Mouse (Mus musculus) central nervous system, embryonic 14 days (tissue): Measurements from ENCODE around the gene Sirpb1b. TPM values are rescaled to one million over a fixed set of nuclear protein-coding genes. Genes with fewer than 3 reads are reported as not detected.

Experiments used
- polyA plus RNA-seq: library from polyadenylated mRNA; depleted of rRNA; stranded (reverse); fragments of >200 nt; gene quantifications from 2 replicates; pipeline ENCODE4 v1.2.3, GENCODE M21; 2012; rRNA removed

Sirpb1b gene
- not detected in 2 replicates for polyA plus RNA-seq

DNA sequence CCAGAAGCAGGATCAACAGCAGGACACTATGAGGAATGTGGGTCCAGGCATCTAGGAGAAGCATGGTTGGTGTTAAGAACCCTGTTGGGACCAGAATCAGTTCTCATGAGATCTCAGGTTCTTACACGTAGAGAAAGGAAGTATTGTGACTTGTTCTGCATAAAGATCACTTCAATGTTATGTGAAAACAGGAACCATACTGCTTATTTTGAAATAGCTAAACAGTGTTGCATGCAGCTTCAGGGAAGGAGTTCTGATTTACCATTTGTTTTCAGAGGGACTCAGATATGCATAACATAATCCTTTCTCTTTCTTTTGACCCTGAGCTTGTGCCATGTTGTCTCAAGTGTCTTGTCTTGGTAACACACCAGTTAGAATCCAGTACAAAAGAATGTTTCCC, at the start of gene Sirpb1b:
Sirpb1b (minus strand) TSS at position 179 of the 400 bp plus-strand sequence.

Other genes starting within 250 kb of the Sirpb1b start
- gene Gm9733, start 242.8 kb downstream of the Sirpb1b start, polyA plus RNA-seq, result not detected in 2 replicates
- gene Sirpb1a, start 148.5 kb downstream of the Sirpb1b start, polyA plus RNA-seq, result not detected in 2 replicates